Mouse (Mus musculus) limb, embryonic 12.5 days (tissue): ENCODE measurements around the gene Gm20696. TPM values are rescaled to one million over a fixed set of nuclear protein-coding genes. Genes with fewer than 3 reads are reported as not detected.

Source experiments
- ATAC-seq: fragments of 200-750 bp; cut with Nextera tagmentation; 2 replicates; pipeline ENCODE4 v1.8.0; 2017; ENCODE audit warnings: low read depth, moderate TSS enrichment; ENCODE audit not compliant: insufficient number of reproducible peaks, insufficient read depth, low FRiP score, low TSS enrichment
- H3K27ac ChIP-seq: fragments of 300-500 bp; sonication (generic); 2 replicates; pipeline ENCODE4 v1.5.1; 2016; ENCODE audit warnings: mild to moderate bottlenecking, moderate library complexity
- H3K27me3 ChIP-seq: fragments of 300-500 bp; sonication (generic); 2 replicates; pipeline ENCODE4 v1.6.1; 2016; ENCODE audit warnings: mild to moderate bottlenecking, moderate library complexity
- H3K36me3 ChIP-seq: fragments of 300-500 bp; sonication (generic); 2 replicates; pipeline ENCODE4 v1.6.1; 2016; ENCODE audit warnings: mild to moderate bottlenecking, moderate library complexity
- H3K4me1 ChIP-seq: fragments of 300-500 bp; sonication (generic); replicated peaks from 2 replicates; pipeline ENCODE4 v1.6.1; 2016
- H3K4me2 ChIP-seq: fragments of 300-500 bp; sonication (generic); 2 replicates; pipeline ENCODE4 v1.6.1; 2016; ENCODE audit warnings: mild to moderate bottlenecking, moderate library complexity
- H3K4me3 ChIP-seq: fragments of 300-500 bp; sonication (generic); replicated peaks from 2 replicates; pipeline ENCODE4 v1.5.1; 2016; ENCODE audit warnings: mild to moderate bottlenecking
- H3K9ac ChIP-seq: fragments of 300-500 bp; sonication (generic); replicated peaks from 2 replicates; pipeline ENCODE4 v1.6.1; 2016; ENCODE audit warnings: mild to moderate bottlenecking, moderate library complexity
- H3K9me3 ChIP-seq: fragments of 300-500 bp; sonication (generic); 2 replicates; pipeline ENCODE4 v1.6.1; 2016; ENCODE audit warnings: mild to moderate bottlenecking, moderate library complexity
- WGBS: fragments of 180-500 bp; shearing (Covaris S2); methylation state at CpG from one replicate; pipeline ENCODE4 v1.1.7; 2016; 5-methylcytosine and 5-hydroxymethylcytosine counted together
- polyA plus RNA-seq: library from polyadenylated mRNA; unstranded; fragments of >200 nt; fragmentation: Nextera tagmentation; extraction: Ambion mirVana; gene quantifications from 2 replicates; pipeline ENCODE4 v1.2.1, GENCODE M21; 2016

The Gm20696 gene
- polyA plus RNA-seq, 1 experiment from 2014 or later = 7.6 TPM

DNA sequence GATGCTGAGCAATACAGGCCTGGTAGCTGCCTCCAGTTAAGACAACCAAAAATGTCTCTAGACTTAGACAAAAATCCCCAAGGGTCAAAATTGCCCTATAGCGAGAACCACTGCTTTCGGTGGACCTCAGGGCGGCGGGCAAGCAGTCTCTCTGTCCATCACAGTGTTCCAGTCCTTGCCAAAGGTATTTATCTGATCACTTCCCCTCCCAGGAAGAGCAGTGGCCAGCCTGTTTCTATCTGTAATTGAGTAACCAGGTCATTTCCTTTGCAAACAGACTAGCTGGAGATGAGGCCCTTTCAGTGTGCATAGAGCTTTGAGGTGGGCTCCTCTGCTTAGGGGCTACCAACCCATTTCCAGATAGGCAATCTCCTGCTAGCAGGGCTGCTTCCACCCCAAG is 134.1 kb downstream of the Gm20696 start:
- Histone ChIP-seq H3K9ac (no peak overlapping the region), H3K4me2 (no peak overlapping the region), H3K27me3 (no peaks in the 10 kb centered on the region), H3K9me3 (peaks cover 2% of the 10 kb centered on the region; the same call in 1 of the 2 replicates), H3K36me3 (peaks cover 3% of the 10 kb centered on the region; the same call in 1 of the 2 replicates), H3K27ac (no peak overlapping the region), H3K4me1 (peaks cover 3% of the 10 kb centered on the region; the same call in 1 of the 2 replicates), H3K4me3 (no peak overlapping the region)
- ATAC-seq = no peak
- 92% methylated on average over 4 of the region's 4 CpGs for WGBS

- 76% methylated on average over 2 of the region's 2 CpGs for WGBS
These were observed 137.6 kb downstream of the Gm20696 start for GRCm38 (mm10) chr6:99528972-99529371.

GRCm38 (mm10) chr6:99527457-99528105 is 139.0 kb downstream of the Gm20696 start:
- Histone ChIP-seq H3K27me3 (no peaks in the 10 kb centered on the region; the same call in 1 of the 2 replicates), H3K4me1 (peaks cover under 1% of the 10 kb centered on the region; the same call in 1 of the 2 replicates), H3K9ac (no peak overlapping the region), H3K9me3 (peaks cover 6% of the 10 kb centered on the region; the same call in 1 of the 2 replicates), H3K36me3 (peaks cover 12% of the 10 kb centered on the region; the same call in 1 of the 2 replicates), H3K4me3 (no peak overlapping the region), H3K4me2 (no peak overlapping the region), H3K27ac (no peak overlapping the region)
- ATAC-seq = no peak
- WGBS = 90% methylated on average over 6 of the region's 6 CpGs

More at GRCm38 (mm10) chr6:99528972-99529371, 137.6 kb downstream of the Gm20696 start:
- peaks cover 12% of the 10 kb centered on the region; the same call in 1 of the 2 replicates for H3K36me3 ChIP-seq
- H3K4me2 ChIP-seq = no peak overlapping the region
- H3K27me3 ChIP-seq = no peaks in the 10 kb centered on the region; the same call in 1 of the 2 replicates
- peaks cover 6% of the 10 kb centered on the region; the same call in 1 of the 2 replicates for H3K9me3 ChIP-seq
- no peak overlapping the region for H3K4me3 ChIP-seq
- H3K9ac ChIP-seq = no peak overlapping the region
- peaks cover 3% of the 10 kb centered on the region; the same call in 1 of the 2 replicates for H3K4me1 ChIP-seq
- no peak for ATAC-seq
- H3K27ac ChIP-seq = no peak overlapping the region

DNA sequence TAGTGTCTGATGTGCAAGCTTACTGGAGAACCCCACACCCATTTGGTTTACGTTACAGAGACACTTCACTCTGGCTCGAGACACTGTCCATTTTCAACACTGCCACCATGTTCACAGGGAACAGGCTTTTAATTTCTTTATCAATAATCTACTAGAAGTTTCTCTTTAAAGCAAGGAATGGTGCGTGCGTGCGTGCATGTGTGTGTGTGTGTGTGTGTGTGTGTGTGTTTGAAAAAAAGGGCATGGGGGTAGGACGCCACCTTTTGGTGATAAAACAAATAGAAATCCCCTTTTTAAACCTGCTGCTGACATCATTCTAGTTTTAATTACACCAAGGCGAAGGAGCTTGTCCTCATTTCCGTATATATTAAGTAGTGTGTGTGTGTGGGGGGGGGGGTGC is 141.2 kb downstream of the Gm20696 start:
- Histone ChIP-seq H3K4me1 (no peaks in the 10 kb centered on the region; the same call in 1 of the 2 replicates), H3K36me3 (peaks cover 12% of the 10 kb centered on the region; the same call in 1 of the 2 replicates), H3K9ac (no peak overlapping the region), H3K27me3 (peaks cover under 1% of the 10 kb centered on the region; the same call in 1 of the 2 replicates), H3K4me2 (no peak overlapping the region), H3K27ac (no peak overlapping the region), H3K9me3 (peaks cover 6% of the 10 kb centered on the region; the same call in 1 of the 2 replicates), H3K4me3 (no peak overlapping the region)
- WGBS = 49% methylated on average over 8 of the region's 8 CpGs
- ATAC-seq = no peak

DNA sequence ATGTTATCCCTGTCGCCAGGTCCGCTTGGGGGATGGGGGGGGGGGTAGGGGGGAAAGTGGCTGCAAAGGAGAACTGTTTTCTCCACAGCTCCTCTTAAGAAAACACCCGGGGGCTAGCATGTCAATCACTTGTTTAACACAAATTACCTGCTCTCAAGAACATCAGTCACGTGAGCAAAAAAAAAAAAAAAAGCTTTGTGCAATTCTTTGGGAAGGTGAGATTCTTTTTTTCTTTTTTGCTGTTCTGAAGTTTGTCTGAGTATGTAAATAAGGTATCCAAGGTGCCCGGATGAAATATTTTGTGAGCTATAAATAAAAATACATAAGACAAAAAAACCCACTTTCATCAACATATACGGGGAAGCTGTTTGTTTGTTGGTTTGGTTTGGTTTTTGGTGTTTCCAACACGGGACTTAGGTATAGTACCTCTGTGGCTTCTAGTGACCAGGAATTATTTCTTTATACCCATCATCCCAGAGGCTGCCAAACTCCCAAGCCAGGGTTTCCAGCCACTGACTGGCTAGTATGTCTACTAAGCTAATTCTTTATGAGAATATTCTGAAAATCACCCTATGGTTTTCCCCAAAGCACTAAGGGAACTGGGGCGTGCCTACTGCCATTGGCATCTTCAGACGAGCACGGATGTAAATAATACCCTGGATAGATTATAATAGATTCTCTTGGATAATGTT is 142.8 kb downstream of the Gm20696 start:
- Histone ChIP-seq H3K4me3 (peak overlapping the region; percentile 75), H3K27me3 (peaks cover 6% of the 10 kb centered on the region; the same call in 1 of the 2 replicates), H3K27ac (peak overlapping the region; percentile 98), H3K4me1 (no peaks in the 10 kb centered on the region; the same call in 1 of the 2 replicates), H3K9ac (peak overlapping the region; percentile 90), H3K9me3 (peaks cover 6% of the 10 kb centered on the region; the same call in 1 of the 2 replicates), H3K36me3 (peaks cover 12% of the 10 kb centered on the region; the same call in 1 of the 2 replicates), H3K4me2 (peak overlapping the region; percentile 95)
- WGBS = 34% methylated on average over 10 of the region's 10 CpGs
- no peak for ATAC-seq

GRCm38 (mm10) chr6:99523109-99523632 is 143.4 kb downstream of the Gm20696 start:
- H3K4me3 ChIP-seq = peak overlapping the region; percentile 75
- H3K4me1 ChIP-seq = no peaks in the 10 kb centered on the region; the same call in 1 of the 2 replicates
- H3K27ac ChIP-seq = peak overlapping the region; percentile 98
- peaks cover 6% of the 10 kb centered on the region; the same call in 1 of the 2 replicates for H3K27me3 ChIP-seq
- peak overlapping the region; percentile 90 for H3K9ac ChIP-seq
- H3K4me2 ChIP-seq = peak overlapping the region; percentile 95
- H3K36me3 ChIP-seq = peaks cover 12% of the 10 kb centered on the region; the same call in 1 of the 2 replicates
- ATAC-seq = peak; percentile 40
- under 1% methylated on average over 22 of the region's 22 CpGs for WGBS
- H3K9me3 ChIP-seq = peaks cover 6% of the 10 kb centered on the region; the same call in 1 of the 2 replicates

DNA sequence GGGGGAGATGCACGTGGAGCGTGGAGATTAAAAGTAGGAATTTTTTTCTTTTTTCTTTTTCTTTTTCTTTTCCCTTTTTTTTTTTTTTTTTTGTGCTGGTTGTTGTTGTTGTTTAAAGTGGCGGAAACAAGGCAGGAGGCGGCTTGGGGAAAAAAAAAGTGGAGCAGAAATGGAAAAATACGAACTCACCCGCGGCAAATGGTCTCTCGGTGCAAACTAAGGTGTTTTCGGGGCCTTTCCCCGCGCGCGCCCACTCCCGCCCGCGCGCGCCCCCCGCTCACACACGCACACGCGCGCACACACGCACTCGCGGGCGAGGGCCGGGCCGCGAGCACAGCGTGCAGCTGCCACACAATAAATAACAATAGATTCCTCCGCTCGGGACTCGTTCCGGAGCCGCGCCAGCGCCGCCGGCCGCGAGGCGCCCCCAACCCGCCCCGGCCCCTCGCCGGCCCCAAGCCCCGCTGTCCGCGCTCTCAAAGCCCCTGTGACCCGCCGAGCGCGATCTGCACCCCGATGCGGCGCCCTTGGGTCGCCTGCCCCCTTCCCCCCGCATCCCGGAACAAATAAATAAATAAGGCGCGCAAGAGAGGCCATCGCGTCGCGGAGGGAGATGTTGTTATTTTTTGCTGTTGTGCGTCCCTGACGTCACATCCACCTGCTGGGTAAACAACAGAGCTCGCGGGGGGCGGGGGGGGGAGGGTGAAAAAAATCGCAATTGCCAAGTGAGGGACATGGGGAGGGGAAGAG is 144.1 kb downstream of the Gm20696 start, which contains the start of gene Foxp1:
TSS of gene Foxp1 (minus strand) at position 363 of the 750 bp plus-strand sequence.
- Histone ChIP-seq H3K4me1 (peaks cover 3% of the 10 kb centered on the region), H3K4me2 (peak within 1 kb of the TSS; percentile 95), H3K9ac (peak within 1 kb of the TSS; percentile 90), H3K36me3 (peaks cover 10% of the 10 kb centered on the region; the same call in 1 of the 2 replicates), H3K4me3 (peak within 1 kb of the TSS; percentile 75), H3K27me3 (peaks cover 6% of the 10 kb centered on the region; the same call in 1 of the 2 replicates), H3K9me3 (peaks cover 5% of the 10 kb centered on the region; the same call in 1 of the 2 replicates), H3K27ac (peak within 1 kb of the TSS; percentile 98)
- under 1% methylated on average over 69 of the region's 72 CpGs for WGBS
- no peak for ATAC-seq

DNA sequence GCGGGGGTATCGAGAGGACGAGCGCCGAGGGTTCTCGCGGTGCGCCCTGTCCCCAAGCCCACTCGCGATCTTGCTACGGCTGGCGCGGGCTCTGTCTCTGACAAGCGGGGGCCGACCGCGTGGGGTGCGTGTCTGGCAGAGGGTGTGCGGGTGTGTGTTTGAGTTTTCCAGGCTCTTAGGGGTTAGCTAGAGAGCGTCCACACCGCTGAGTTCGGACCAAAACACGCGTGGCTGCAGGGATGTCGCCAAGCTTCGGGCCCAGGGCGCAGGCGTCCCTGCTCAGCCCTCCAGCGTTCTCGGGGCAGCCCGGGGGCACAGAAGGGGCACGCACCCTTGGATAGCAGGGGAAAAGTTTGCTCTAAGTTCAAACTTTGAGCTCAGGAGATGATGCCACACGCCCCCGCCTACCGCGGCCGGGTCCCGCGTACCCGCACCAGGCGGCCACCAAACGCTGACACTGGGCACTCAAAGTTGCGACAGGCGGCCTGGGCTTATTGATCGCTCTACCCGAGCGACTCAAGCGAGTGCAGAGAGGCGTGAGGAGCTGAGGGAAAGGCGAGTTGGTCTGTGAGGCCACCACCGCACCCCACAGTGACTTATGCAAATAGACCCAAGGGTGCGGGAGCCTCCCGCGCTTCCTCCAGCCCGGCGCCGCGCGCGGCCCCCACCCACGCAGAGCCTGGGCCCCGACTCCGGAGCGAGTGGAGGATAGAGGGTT is 144.8 kb downstream of the Gm20696 start:
- WGBS = under 1% methylated on average over 64 of the region's 64 CpGs
- peaks cover 4% of the 10 kb centered on the region for H3K4me1 ChIP-seq

GRCm38 (mm10) chr6:99521038-99521640 is 145.5 kb downstream of the Gm20696 start:
- Histone ChIP-seq H3K4me2 (peak overlapping the region; percentile 95), H3K4me1 (peaks cover 4% of the 10 kb centered on the region), H3K27ac (peak overlapping the region; percentile 98), H3K9me3 (no peaks in the 10 kb centered on the region), H3K36me3 (no peaks in the 10 kb centered on the region), H3K4me3 (peak overlapping the region; percentile 75), H3K9ac (peak overlapping the region; percentile 90), H3K27me3 (peaks cover 6% of the 10 kb centered on the region; the same call in 1 of the 2 replicates)
- WGBS = under 1% methylated on average over 54 of the region's 54 CpGs
- peak; percentile 39; the same call in 1 of the 2 replicates for ATAC-seq

More for the DNA sequence above, 144.8 kb downstream of the Gm20696 start:
- ATAC-seq = peak; percentile 30; the same call in 1 of the 2 replicates
- Histone ChIP-seq H3K4me2 (peak overlapping the region; percentile 95), H3K9me3 (no peaks in the 10 kb centered on the region; the same call in 1 of the 2 replicates), H3K27me3 (peaks cover 6% of the 10 kb centered on the region; the same call in 1 of the 2 replicates), H3K9ac (peak overlapping the region; percentile 90), H3K27ac (peak overlapping the region; percentile 98), H3K36me3 (peaks cover 3% of the 10 kb centered on the region; the same call in 1 of the 2 replicates), H3K4me3 (peak overlapping the region; percentile 75)
